ENCODE assay signal across 15 mouse cellular contexts in the genomic region with DNA sequence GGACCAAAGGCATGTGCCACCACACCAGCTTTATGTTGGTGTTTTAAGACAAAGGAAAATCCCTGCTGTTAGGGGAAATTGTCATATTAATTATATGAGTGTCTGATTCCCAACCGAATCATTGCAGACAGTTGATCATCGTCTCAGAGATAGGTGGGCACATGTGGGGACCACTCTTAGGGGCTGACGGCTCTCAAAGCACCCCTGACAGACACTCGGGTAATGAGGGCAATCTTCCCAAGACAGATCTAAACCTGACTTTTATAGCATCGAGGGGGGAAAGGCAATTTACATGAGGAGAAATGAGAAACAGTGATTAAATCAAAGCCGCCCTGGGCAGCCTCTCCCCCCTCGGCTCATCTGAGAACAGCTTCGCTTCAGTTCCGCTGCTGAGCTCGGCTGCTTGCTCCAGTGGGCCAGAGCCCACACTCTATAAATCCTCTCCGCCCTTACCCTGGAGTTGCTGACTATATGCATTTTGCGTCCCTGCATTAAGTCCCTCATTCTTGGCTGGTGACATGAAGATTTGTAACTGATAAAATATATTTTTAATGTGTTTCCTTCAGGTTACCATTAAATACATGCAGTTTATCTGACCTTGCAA. TPM values are rescaled to one million over a fixed set of nuclear protein-coding genes. Genes with fewer than 3 reads are reported as not detected.
DNase-seq lines count a peak whose midpoint lies in the region; ATAC-seq and TF ChIP-seq lines count a peak whose summit lies in the region.
"Had no signal": no experiment of that assay in that cellular context is flagged by ENCODE, and none has a peak within 500 bp of the region (broad histone marks: within the 10 kb centered on the region; RNA-seq: fewer than 3 reads in every experiment).

No protein-coding gene starts in this region.

- H3K9ac ChIP-seq in lung, embryonic 14.5 days = no peak overlapping the region
- no peak overlapping the region for H3K9ac ChIP-seq in lung, postnatal 0 days (replicated peaks; ENCODE audit: low read depth)
- no peak overlapping the region for H3K9ac ChIP-seq in hindbrain, embryonic 16.5 days (ENCODE audit: low read depth, low read length)
- no peak overlapping the region for H3K9ac ChIP-seq in midbrain, embryonic 12.5 days (replicated peaks)
- H3K9ac ChIP-seq: liver, embryonic 14.5 days had no signal

- TF ChIP-seq CTCF in lung, embryonic 14.5 days (IDR thresholded peaks at IDR 0.05; ENCODE audit: low read depth) = no peak
- TF ChIP-seq CTCF in lung, postnatal 0 days (IDR thresholded peaks at IDR 0.05) = no peak

- H3K4me3 ChIP-seq in lung, embryonic 14.5 days (ENCODE audit: low read depth, low read length) = no peak overlapping the region
- no peak overlapping the region for H3K4me3 ChIP-seq in lung, postnatal 0 days (ENCODE audit: low read depth, low read length)
- no peak overlapping the region for H3K4me3 ChIP-seq in hindbrain, embryonic 16.5 days (ENCODE audit: low read length)
- no peak overlapping the region for H3K4me3 ChIP-seq in midbrain, embryonic 12.5 days

- H3K4me1 ChIP-seq in lung, embryonic 14.5 days (ENCODE audit: insufficient read depth) = no peaks in the 10 kb centered on the region; the same call in 1 of the 2 replicates
- H3K4me1 ChIP-seq in lung, postnatal 0 days (ENCODE audit: insufficient read depth, low read depth, low read length) = no peaks in the 10 kb centered on the region
- peaks cover 7% of the 10 kb centered on the region for H3K4me1 ChIP-seq in hindbrain, embryonic 16.5 days (ENCODE audit: control insufficient read depth, insufficient read depth, low read depth, low read length)
- peaks cover 10% of the 10 kb centered on the region for H3K4me1 ChIP-seq in midbrain, embryonic 12.5 days

- H3K4me2 ChIP-seq in lung, embryonic 14.5 days = no peak overlapping the region
- no peak overlapping the region for H3K4me2 ChIP-seq in lung, postnatal 0 days (replicated peaks; ENCODE audit: low read depth, low read length)
- H3K4me2 ChIP-seq in hindbrain, embryonic 16.5 days (ENCODE audit: low read length) = no peak overlapping the region
- no peak overlapping the region for H3K4me2 ChIP-seq in midbrain, embryonic 12.5 days (replicated peaks)
- H3K4me2 ChIP-seq: heart, embryonic 11.5 days had no signal

- ATAC-seq in lung, embryonic 14.5 days (ENCODE audit: insufficient read depth) = no peak
- ATAC-seq in lung, postnatal 0 days = no peak
- ATAC-seq in hindbrain, embryonic 16.5 days = 0 out of 2 replicates have a peak, but pooled peaks have one; percentile 56
- no peak for ATAC-seq in midbrain, embryonic 12.5 days (ENCODE audit: low FRiP score, low read depth)
- ATAC-seq: forebrain, embryonic 16.5 days had no signal

- DNase-seq in lung, embryonic 14.5 days = peak; percentile 66
- no peak for DNase-seq in lung, postnatal 0 days (ENCODE audit: low spot score)
- DNase-seq in adrenal gland, adult 18-20 months (ENCODE audit: low spot score in 2 of 2) = no peak
- no peak for DNase-seq in thymus, postnatal 25 days
- no peak for DNase-seq in Muller cell, postnatal 12 days (ENCODE audit: inconsistent ontology term)
- DNase-seq: cerebellum, adult 18-20 months; gastrocnemius, postnatal 14 days; heart, postnatal 4 days; thymus, adult 18-20 months had no signal

- H3K27ac ChIP-seq in lung, embryonic 14.5 days (ENCODE audit: low read depth) = no peak overlapping the region
- H3K27ac ChIP-seq in lung, postnatal 0 days (ENCODE audit: low read length) = no peak overlapping the region
- no peak overlapping the region for H3K27ac ChIP-seq in hindbrain, embryonic 16.5 days (ENCODE audit: low read depth, low read length)
- peak overlapping the region; percentile 36; the same call in 1 of the 2 replicates for H3K27ac ChIP-seq in midbrain, embryonic 12.5 days (replicated peaks)
- H3K27ac ChIP-seq: liver, embryonic 14.5 days had no signal

- no peaks in the 10 kb centered on the region for H3K27me3 ChIP-seq in lung, embryonic 14.5 days (ENCODE audit: insufficient read depth, low read length)
- no peaks in the 10 kb centered on the region for H3K27me3 ChIP-seq in lung, postnatal 0 days (replicated peaks; ENCODE audit: insufficient read depth, low read length)
- no peaks in the 10 kb centered on the region for H3K27me3 ChIP-seq in hindbrain, embryonic 16.5 days (replicated peaks; ENCODE audit: control insufficient read depth, insufficient read depth, low read length)
- peaks cover 5% of the 10 kb centered on the region for H3K27me3 ChIP-seq in midbrain, embryonic 12.5 days
- H3K27me3 ChIP-seq: CH12.LX had no signal

- no peaks in the 10 kb centered on the region for H3K36me3 ChIP-seq in lung, embryonic 14.5 days (ENCODE audit: insufficient read depth)
- no peaks in the 10 kb centered on the region for H3K36me3 ChIP-seq in lung, postnatal 0 days (ENCODE audit: insufficient read depth, low read length)
- no peaks in the 10 kb centered on the region for H3K36me3 ChIP-seq in hindbrain, embryonic 16.5 days (ENCODE audit: control insufficient read depth, insufficient read depth, low read length)
- H3K36me3 ChIP-seq in midbrain, embryonic 12.5 days = no peaks in the 10 kb centered on the region

- 27% methylated on average over 12 of the region's 12 CpGs for WGBS in lung, embryonic 14.5 days
- 39% methylated on average over 12 of the region's 12 CpGs for WGBS in lung, postnatal 0 days
- WGBS in hindbrain, embryonic 16.5 days = 40% methylated on average over 12 of the region's 12 CpGs
- 41% methylated on average over 12 of the region's 12 CpGs for WGBS in midbrain, embryonic 12.5 days

- no peak for TF ChIP-seq EP300 in lung, postnatal 0 days (IDR thresholded peaks at IDR 0.05)

- no peaks in the 10 kb centered on the region for H3K9me3 ChIP-seq in lung, embryonic 14.5 days (ENCODE audit: low read depth, low read length)
- no peaks in the 10 kb centered on the region for H3K9me3 ChIP-seq in lung, postnatal 0 days (ENCODE audit: low read length)
- no peaks in the 10 kb centered on the region for H3K9me3 ChIP-seq in hindbrain, embryonic 16.5 days (ENCODE audit: control insufficient read depth, low read length)
- no peaks in the 10 kb centered on the region for H3K9me3 ChIP-seq in midbrain, embryonic 12.5 days

RNA-seq across cellular contexts. Expression of a gene that starts 20.9 kb away (rescaled TPM):
- 1.6 and 2.0 TPM in 2 replicates for polyA plus RNA-seq in lung, embryonic 14.5 days (2014; fragmentation: Nextera tagmentation; extraction: Ambion mirVana)
- 6.0 and 7.1 TPM in 2 replicates for polyA plus RNA-seq in lung, postnatal 0 days (2015; fragmentation: Nextera tagmentation; extraction: Ambion mirVana)
- 1.4 and 1.6 TPM in 2 replicates for polyA plus RNA-seq in hindbrain, embryonic 16.5 days (2015; fragmentation: Nextera tagmentation; extraction: Ambion mirVana)
- 1.4 and 1.9 TPM in 2 replicates for polyA plus RNA-seq in midbrain, embryonic 12.5 days (2016; fragmentation: Nextera tagmentation; extraction: Ambion mirVana)
- not detected for total RNA-seq in adrenal gland, adult 18-20 months (2021)
- total RNA-seq: CH12.LX; gastrocnemius, postnatal 14 days had no signal

RNA-seq across cellular contexts. Expression of a gene that starts 40.6 kb away (rescaled TPM):
- 2.2 and 2.5 TPM in 2 replicates for polyA plus RNA-seq in lung, embryonic 14.5 days (2014; fragmentation: Nextera tagmentation; extraction: Ambion mirVana)
- polyA plus RNA-seq in lung, postnatal 0 days (2015; fragmentation: Nextera tagmentation; extraction: Ambion mirVana) = 0.27 and 0.30 TPM in 2 replicates
- polyA plus RNA-seq in hindbrain, embryonic 16.5 days (2015; fragmentation: Nextera tagmentation; extraction: Ambion mirVana) = 3.0 and 3.6 TPM in 2 replicates
- 9.7 and 10.7 TPM in 2 replicates for polyA plus RNA-seq in midbrain, embryonic 12.5 days (2016; fragmentation: Nextera tagmentation; extraction: Ambion mirVana)
- 1 to 10 TPM; 4.8 to 9.3 TPM for total RNA-seq in adrenal gland, adult 18-20 months (2021)
